Mouse (Mus musculus) forebrain, embryonic 14.5 days (tissue): ENCODE measurements at regions not wholly inside any gene's neighbourhood (a gene's known extent, or its start where the extent isn't known, plus 50 kb on each side); places are given as distances from the start of the nearest gene placed in this dataset.

Experiments
- ATAC-seq: fragments of 200-750 bp; cut with Nextera tagmentation; 2 replicates; pipeline ENCODE4 v1.8.0; 2017; ENCODE audit warnings: mild to moderate bottlenecking, moderate library complexity
- DNase-seq: peaks from one replicate; pipeline ENCODE4 v3.0.0-alpha.2; 2015; ENCODE audit warnings: low spot score
- H3K27ac ChIP-seq: fragments of 300-500 bp; sonication (generic); 2 replicates; pipeline ENCODE4 v1.5.1; 2014; ENCODE audit warnings: low read depth, mild to moderate bottlenecking, control low read depth, low read length, moderate library complexity
- H3K27me3 ChIP-seq: fragments of 300-500 bp; sonication (generic); replicated peaks from 2 replicates; pipeline ENCODE4 v1.6.1; 2014; ENCODE audit warnings: low read length, control low read depth, mixed read lengths; ENCODE audit not compliant: control insufficient read depth, insufficient read depth
- H3K36me3 ChIP-seq: fragments of 300-500 bp; sonication (generic); 2 replicates; pipeline ENCODE4 v1.6.1; 2014; ENCODE audit warnings: low read length, control low read depth; ENCODE audit not compliant: control insufficient read depth, insufficient read depth
- H3K4me1 ChIP-seq: fragments of 300-500 bp; sonication (generic); 2 replicates; pipeline ENCODE4 v1.6.1; 2014; ENCODE audit warnings: antibody characterized with exemption, low read length, control low read depth; ENCODE audit not compliant: control insufficient read depth, insufficient read depth
- H3K4me2 ChIP-seq: fragments of 300-500 bp; sonication (generic); 2 replicates; pipeline ENCODE4 v1.6.1; 2014; ENCODE audit warnings: mild to moderate bottlenecking, control low read depth, low read length
- H3K4me3 ChIP-seq: fragments of 300-500 bp; sonication (generic); 2 replicates; pipeline ENCODE4 v1.5.1; 2014; ENCODE audit warnings: low read depth, low read length, control low read depth
- H3K9ac ChIP-seq: fragments of 300-500 bp; sonication (generic); 2 replicates; pipeline ENCODE4 v1.6.1; 2014; ENCODE audit warnings: mild to moderate bottlenecking, low read length, control low read depth, moderate library complexity
- H3K9me3 ChIP-seq: fragments of 300-500 bp; sonication (generic); replicated peaks from 2 replicates; pipeline ENCODE4 v1.6.1; 2016; ENCODE audit warnings: low read length, control low read depth, mixed read lengths; ENCODE audit not compliant: control insufficient read depth
- WGBS: fragments of 180-500 bp; shearing (Covaris S2); extraction: QIAGEN DNeasy Blood & Tissue Kit; methylation state at CpG from one replicate; pipeline ENCODE4 v1.1.7; 2014; 5-methylcytosine and 5-hydroxymethylcytosine counted together

- H3K27ac ChIP-seq = peak overlapping the region; percentile 45; the same call in 1 of the 2 replicates
- 23% methylated on average over 14 of the region's 14 CpGs for WGBS
- peak overlapping the region; percentile 64 for H3K4me2 ChIP-seq
- ATAC-seq (peak; percentile 29), DNase-seq (no peak)
- H3K9me3 ChIP-seq = no peaks in the 10 kb centered on the region
- H3K4me1 ChIP-seq = peaks cover 18% of the 10 kb centered on the region
- no peak overlapping the region; the same call in 1 of the 2 replicates for H3K9ac ChIP-seq
- no peaks in the 10 kb centered on the region for H3K27me3 ChIP-seq
- H3K4me3 ChIP-seq = no peak overlapping the region
- no peaks in the 10 kb centered on the region for H3K36me3 ChIP-seq
Measured at GRCm38 (mm10) chr5:118331286-118331607, 86.2 kb downstream of the 2410131K14Rik start.

GRCm38 (mm10) chr5:118331608-118332394, 86.8 kb downstream of the 2410131K14Rik start:
- Histone ChIP-seq H3K4me2 (peak overlapping the region; percentile 64), H3K27me3 (no peaks in the 10 kb centered on the region), H3K9ac (peak overlapping the region; percentile 48), H3K9me3 (no peaks in the 10 kb centered on the region), H3K4me3 (peak overlapping the region; percentile 29), H3K36me3 (no peaks in the 10 kb centered on the region), H3K4me1 (peaks cover 16% of the 10 kb centered on the region), H3K27ac (peak overlapping the region; percentile 45)
- under 1% methylated on average over 32 of the region's 32 CpGs for WGBS
- peak; percentile 57 for ATAC-seq
- DNase-seq = peak; percentile 93

GRCm38 (mm10) chr5:118334054-118334453, 89.0 kb downstream of the 2410131K14Rik start:
- Histone ChIP-seq H3K4me3 (no peak overlapping the region), H3K4me1 (peaks cover 11% of the 10 kb centered on the region), H3K9me3 (no peaks in the 10 kb centered on the region), H3K27me3 (no peaks in the 10 kb centered on the region), H3K4me2 (no peak overlapping the region), H3K9ac (no peak overlapping the region), H3K27ac (no peak overlapping the region), H3K36me3 (no peaks in the 10 kb centered on the region)
- no peak for DNase-seq
- ATAC-seq = no peak
- 86% methylated on average over 2 of the region's 2 CpGs for WGBS

GRCm38 (mm10) chr5:118338186-118338585, 93.2 kb downstream of the 2410131K14Rik start:
- no peak overlapping the region for H3K4me2 ChIP-seq
- H3K27me3 ChIP-seq = no peaks in the 10 kb centered on the region
- H3K27ac ChIP-seq = no peak overlapping the region
- H3K36me3 ChIP-seq = no peaks in the 10 kb centered on the region
- no peak overlapping the region for H3K9ac ChIP-seq
- peaks cover under 1% of the 10 kb centered on the region for H3K4me1 ChIP-seq
- no peak overlapping the region for H3K4me3 ChIP-seq
- DNase-seq (no peak), ATAC-seq (no peak)
- H3K9me3 ChIP-seq = no peaks in the 10 kb centered on the region
- 91% methylated on average over 8 of the region's 8 CpGs for WGBS

- ATAC-seq (no peak), DNase-seq (peak; percentile 72)
- Histone ChIP-seq H3K9me3 (no peaks in the 10 kb centered on the region), H3K4me1 (peaks cover 11% of the 10 kb centered on the region), H3K36me3 (no peaks in the 10 kb centered on the region), H3K4me2 (no peak overlapping the region), H3K27ac (no peak overlapping the region), H3K9ac (no peak overlapping the region), H3K27me3 (no peaks in the 10 kb centered on the region), H3K4me3 (no peak overlapping the region)
- WGBS = 49% methylated on average over 21 of the region's 22 CpGs
Measured at GRCm38 (mm10) chr5:118339676-118340661, 94.9 kb downstream of the 2410131K14Rik start.

- WGBS = 11% methylated on average over 19 of the region's 19 CpGs
- DNase-seq = no peak
- ATAC-seq = peak; percentile 12; the same call in 1 of the 2 replicates
- Histone ChIP-seq H3K4me3 (no peak overlapping the region), H3K4me2 (0 out of 2 replicates have a peak overlapping the region, but pooled peaks have one; percentile 7), H3K4me1 (peaks cover 11% of the 10 kb centered on the region), H3K27me3 (no peaks in the 10 kb centered on the region), H3K27ac (no peak overlapping the region), H3K9me3 (no peaks in the 10 kb centered on the region), H3K36me3 (no peaks in the 10 kb centered on the region), H3K9ac (peak overlapping the region; percentile 46; the same call in 1 of the 2 replicates)
Measured at GRCm38 (mm10) chr5:118343444-118344320, 98.7 kb downstream of the 2410131K14Rik start.

GRCm38 (mm10) chr5:118345226-118345625, 100.2 kb downstream of the 2410131K14Rik start:
- H3K27me3 ChIP-seq = no peaks in the 10 kb centered on the region
- peaks cover 11% of the 10 kb centered on the region for H3K4me1 ChIP-seq
- 39% methylated on average over 3 of the region's 3 CpGs for WGBS
- no peak overlapping the region for H3K9ac ChIP-seq
- no peak overlapping the region for H3K4me3 ChIP-seq
- DNase-seq = no peak
- H3K36me3 ChIP-seq = no peaks in the 10 kb centered on the region
- no peak overlapping the region for H3K4me2 ChIP-seq
- no peak for ATAC-seq
- H3K9me3 ChIP-seq = no peaks in the 10 kb centered on the region
- H3K27ac ChIP-seq = no peak overlapping the region

GRCm38 (mm10) chr5:118349057-118349456, 104.0 kb downstream of the 2410131K14Rik start:
- Histone ChIP-seq H3K4me3 (no peak overlapping the region), H3K9ac (no peak overlapping the region), H3K4me2 (no peak overlapping the region), H3K4me1 (peaks cover 1% of the 10 kb centered on the region), H3K27me3 (no peaks in the 10 kb centered on the region), H3K27ac (no peak overlapping the region), H3K36me3 (no peaks in the 10 kb centered on the region), H3K9me3 (no peaks in the 10 kb centered on the region)
- 91% methylated on average over 3 of the region's 3 CpGs for WGBS
- DNase-seq (no peak), ATAC-seq (no peak)
